Mouse (Mus musculus) thymus, postnatal 36 days (tissue): ENCODE results near the gene Amy2a4.
"Not testable (repeated sequence)": the region's sequence is repeated elsewhere in the genome, so short reads cannot be mapped to it uniquely, and the experiment has no call there.

Source experiments
- DNase-seq, 2 experiments: peaks; one replicate each; pipeline ENCODE4 v3.0.0; 2022; ENCODE audit warnings: mixed read lengths in 2 of 2

Gene Amy2a4

DNA sequence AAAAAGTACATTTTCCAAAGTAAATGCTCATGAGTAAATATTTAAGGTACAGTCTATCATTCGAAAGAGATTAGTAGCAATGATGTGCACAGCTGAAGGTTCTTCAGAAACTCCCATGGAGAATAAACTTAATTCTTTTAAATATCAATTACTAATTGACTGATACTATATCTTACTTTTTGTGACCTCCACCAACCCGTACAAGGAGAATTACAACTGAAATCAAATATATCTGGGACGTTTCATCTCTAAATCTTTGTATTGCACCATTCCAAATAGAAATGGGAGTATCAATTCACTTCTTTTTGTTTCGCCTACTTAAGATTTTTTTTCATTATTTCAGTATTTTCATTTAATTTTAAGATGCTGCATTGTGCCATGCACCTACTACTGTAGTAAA is at the start of gene Amy2a4:
Gene Amy2a4 (minus strand): TSS at position 101 of the 400 bp plus-strand sequence.
- DNase-seq: not testable (repeated sequence)

DNA sequence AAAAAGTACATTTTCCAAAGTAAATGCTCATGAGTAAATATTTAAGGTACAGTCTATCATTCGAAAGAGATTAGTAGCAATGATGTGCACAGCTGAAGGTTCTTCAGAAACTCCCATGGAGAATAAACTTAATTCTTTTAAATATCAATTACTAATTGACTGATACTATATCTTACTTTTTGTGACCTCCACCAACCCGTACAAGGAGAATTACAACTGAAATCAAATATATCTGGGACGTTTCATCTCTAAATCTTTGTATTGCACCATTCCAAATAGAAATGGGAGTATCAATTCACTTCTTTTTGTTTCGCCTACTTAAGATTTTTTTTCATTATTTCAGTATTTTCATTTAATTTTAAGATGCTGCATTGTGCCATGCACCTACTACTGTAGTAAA is 32.7 kb upstream of the Amy2a4 start, which contains the start of gene Amy2a3:
Gene Amy2a3 (minus strand): TSS at position 101 of the 400 bp plus-strand sequence.
- DNase-seq: not testable (repeated sequence)

DNA sequence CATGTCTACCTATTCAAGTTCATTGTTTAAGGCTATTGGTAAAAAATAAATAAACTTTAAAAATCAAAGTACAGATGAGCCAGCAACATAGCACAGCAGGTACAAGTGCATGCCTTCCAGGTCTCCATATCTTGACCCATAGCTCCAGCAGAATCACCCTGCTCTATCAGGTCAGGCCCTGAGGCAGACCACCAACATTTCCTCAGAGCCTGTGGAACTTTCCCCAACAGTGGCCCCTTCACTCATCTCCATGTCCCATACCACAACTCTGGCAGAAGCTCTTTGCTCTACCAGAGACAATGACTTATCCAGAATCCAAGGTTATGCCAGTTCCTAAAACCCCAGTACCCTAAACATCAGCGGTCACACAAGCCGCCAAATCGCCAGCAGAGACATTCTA is 21.7 kb upstream of the Amy2a4 start:
- not testable (repeated sequence) for DNase-seq

- not testable (repeated sequence) for DNase-seq
Observed at GRCm38 (mm10) chr3:113280285-113280684, 11.0 kb downstream of the Amy2a4 start.

- DNase-seq: not testable (repeated sequence)
Observed at GRCm38 (mm10) chr3:113279586-113279985, 11.7 kb downstream of the Amy2a4 start.

DNA sequence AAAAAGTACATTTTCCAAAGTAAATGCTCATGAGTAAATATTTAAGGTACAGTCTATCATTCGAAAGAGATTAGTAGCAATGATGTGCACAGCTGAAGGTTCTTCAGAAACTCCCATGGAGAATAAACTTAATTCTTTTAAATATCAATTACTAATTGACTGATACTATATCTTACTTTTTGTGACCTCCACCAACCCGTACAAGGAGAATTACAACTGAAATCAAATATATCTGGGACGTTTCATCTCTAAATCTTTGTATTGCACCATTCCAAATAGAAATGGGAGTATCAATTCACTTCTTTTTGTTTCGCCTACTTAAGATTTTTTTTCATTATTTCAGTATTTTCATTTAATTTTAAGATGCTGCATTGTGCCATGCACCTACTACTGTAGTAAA is 32.5 kb downstream of the Amy2a4 start, which contains the start of gene Amy2a5:
Gene Amy2a5 (minus strand): TSS at position 101 of the 400 bp plus-strand sequence.
- not testable (repeated sequence) for DNase-seq
